Mouse (Mus musculus): ENCODE data around the gene Scly. TPM values are rescaled to one million over a fixed set of nuclear protein-coding genes. Genes with fewer than 3 reads are reported as not detected.

The Scly gene
- polyA plus RNA-seq, 1 experiment from 2014 or later, result 15.0 TPM

DNA sequence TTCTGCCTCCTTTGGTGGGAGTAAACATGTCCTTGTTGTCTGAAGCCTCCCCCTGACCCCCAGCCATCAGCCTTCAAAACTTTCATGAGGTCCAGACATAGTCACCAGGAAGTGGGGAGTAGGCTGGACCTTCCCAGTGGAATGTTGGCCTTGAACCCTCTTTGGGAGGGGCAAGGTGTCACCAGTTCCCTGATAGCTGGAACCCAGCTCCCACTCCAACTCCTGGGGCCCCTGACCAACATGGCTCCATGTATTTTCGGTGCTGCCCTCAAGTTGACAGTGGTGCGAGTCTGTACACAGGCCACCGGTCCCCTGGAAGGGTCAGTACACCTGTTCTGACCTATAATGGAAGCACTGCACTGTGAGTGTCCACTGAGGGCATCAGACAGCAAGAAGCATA, 69.2 kb downstream of the Scly start:
- no peak for ATAC-seq
- no peak overlapping the region for H3K4me2 ChIP-seq (ENCODE audit: low read length)
- peaks cover 7% of the 10 kb centered on the region for H3K4me1 ChIP-seq (ENCODE audit: control insufficient read depth, insufficient read depth, low read depth, low read length)

DNA sequence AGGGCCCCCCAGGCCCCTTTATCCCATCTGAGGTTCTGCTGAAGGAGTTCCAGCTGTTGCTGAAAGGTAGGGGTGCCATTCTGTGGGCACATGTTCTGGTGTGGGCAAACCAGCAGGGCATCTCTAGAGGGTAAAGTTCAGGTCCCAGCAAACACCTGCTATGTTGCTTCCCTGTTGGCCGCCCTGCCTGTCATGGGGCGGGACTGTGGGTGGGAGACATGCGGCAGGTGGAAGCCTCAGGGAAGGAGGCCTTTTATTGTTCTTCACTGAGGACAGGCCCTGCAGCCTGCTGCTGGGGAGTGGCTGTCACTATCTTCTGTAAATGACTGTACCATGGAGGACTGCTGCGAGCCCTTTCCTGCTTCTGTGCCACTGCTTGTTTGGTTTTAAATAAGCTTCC, 71.3 kb downstream of the Scly start:
- H3K9ac ChIP-seq (ENCODE audit: low read depth, low read length), result no peak overlapping the region
- no peak for ATAC-seq
- 55% methylated on average over 4 of the region's 4 CpGs for WGBS
- peaks cover 7% of the 10 kb centered on the region for H3K4me1 ChIP-seq (ENCODE audit: control insufficient read depth, insufficient read depth, low read depth, low read length)
- H3K36me3 ChIP-seq (ENCODE audit: control insufficient read depth, insufficient read depth, low read length), result peaks cover 19% of the 10 kb centered on the region
- H3K4me2 ChIP-seq (ENCODE audit: low read length), result no peak overlapping the region
- H3K27me3 ChIP-seq (replicated peaks; ENCODE audit: control insufficient read depth, insufficient read depth, low read length), result peaks cover 7% of the 10 kb centered on the region
- H3K27ac ChIP-seq (ENCODE audit: low read depth, low read length), result no peak overlapping the region
- no peaks in the 10 kb centered on the region for H3K9me3 ChIP-seq (ENCODE audit: control insufficient read depth, low read length)
- no peak overlapping the region for H3K4me3 ChIP-seq (ENCODE audit: low read length)

More for the DNA sequence above, 69.2 kb downstream of the Scly start:
- H3K27ac ChIP-seq (ENCODE audit: low read depth, low read length), result no peak overlapping the region
- WGBS, result 96% methylated on average over 3 of the region's 3 CpGs
- no peak overlapping the region for H3K9ac ChIP-seq (ENCODE audit: low read depth, low read length)
- peaks cover 8% of the 10 kb centered on the region for H3K36me3 ChIP-seq (ENCODE audit: control insufficient read depth, insufficient read depth, low read length)
- no peaks in the 10 kb centered on the region for H3K9me3 ChIP-seq (ENCODE audit: control insufficient read depth, low read length)
- H3K27me3 ChIP-seq (replicated peaks; ENCODE audit: control insufficient read depth, insufficient read depth, low read length), result peaks cover 7% of the 10 kb centered on the region
- H3K4me3 ChIP-seq (ENCODE audit: low read length), result no peak overlapping the region

DNA sequence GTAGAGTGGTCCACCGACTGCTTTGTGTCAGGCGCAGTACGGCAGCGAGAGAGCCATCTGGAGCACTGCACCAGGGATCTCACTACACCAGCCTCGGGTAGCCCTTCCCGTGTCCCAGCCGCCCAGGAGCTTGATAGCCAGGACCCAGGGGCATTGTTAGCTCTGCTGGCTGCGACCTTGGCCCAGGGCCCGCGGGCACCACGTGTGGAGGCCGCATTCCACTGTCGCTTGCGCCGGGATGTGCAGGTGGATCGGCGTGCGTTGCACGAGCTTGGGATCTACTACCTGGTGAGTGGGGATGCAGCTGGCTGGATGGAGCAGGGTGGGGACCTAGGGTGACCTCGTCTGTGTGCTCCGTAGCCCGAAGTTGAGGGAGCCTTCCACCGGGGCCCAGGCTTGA, 71.9 kb downstream of the Scly start:
- ATAC-seq, result no peak
- Histone ChIP-seq H3K9me3 (ENCODE audit: control insufficient read depth, low read length) (no peaks in the 10 kb centered on the region), H3K27me3 (replicated peaks; ENCODE audit: control insufficient read depth, insufficient read depth, low read length) (peaks cover 7% of the 10 kb centered on the region), H3K4me2 (ENCODE audit: low read length) (no peak overlapping the region), H3K9ac (ENCODE audit: low read depth, low read length) (no peak overlapping the region), H3K36me3 (ENCODE audit: control insufficient read depth, insufficient read depth, low read length) (peaks cover 25% of the 10 kb centered on the region), H3K4me1 (ENCODE audit: control insufficient read depth, insufficient read depth, low read depth, low read length) (peaks cover 7% of the 10 kb centered on the region), H3K4me3 (ENCODE audit: low read length) (no peak overlapping the region), H3K27ac (ENCODE audit: low read depth, low read length) (no peak overlapping the region)
- WGBS, result 86% methylated on average over 23 of the region's 23 CpGs

Other genes starting within 250 kb of the Scly start
- gene Rbm44, start 153.2 kb upstream of the Scly start, polyA plus RNA-seq (2015; fragmentation: Nextera tagmentation; extraction: Ambion mirVana), result 0.28 and 0.60 TPM in 2 replicates
- gene Ramp1, start 118.5 kb upstream of the Scly start, polyA plus RNA-seq (2015; fragmentation: Nextera tagmentation; extraction: Ambion mirVana), result 20.8 and 28.5 TPM in 2 replicates
- gene Ube2f, start 48.0 kb upstream of the Scly start, polyA plus RNA-seq (2015; fragmentation: Nextera tagmentation; extraction: Ambion mirVana), result 59.2 and 60.1 TPM in 2 replicates
- 0.05 and 0.14 TPM in 2 replicates for gene Espnl, start 23.7 kb downstream of the Scly start, polyA plus RNA-seq (2015; fragmentation: Nextera tagmentation; extraction: Ambion mirVana)
- 0.30 and 0.54 TPM in 2 replicates for gene Klhl30, start 52.7 kb downstream of the Scly start, polyA plus RNA-seq (2015; fragmentation: Nextera tagmentation; extraction: Ambion mirVana)
- 0.21 and 0.31 TPM in 2 replicates for gene Erfe, start 68.1 kb downstream of the Scly start, polyA plus RNA-seq (2015; fragmentation: Nextera tagmentation; extraction: Ambion mirVana)
- 140 and 145 TPM in 2 replicates for gene Ilkap, start 100.5 kb downstream of the Scly start, polyA plus RNA-seq (2015; fragmentation: Nextera tagmentation; extraction: Ambion mirVana)
- 138 and 150 TPM in 2 replicates for gene Hes6, start 115.7 kb downstream of the Scly start, polyA plus RNA-seq (2015; fragmentation: Nextera tagmentation; extraction: Ambion mirVana)
- gene Per2, start 161.0 kb downstream of the Scly start, polyA plus RNA-seq (2015; fragmentation: Nextera tagmentation; extraction: Ambion mirVana), result 5.0 and 5.8 TPM in 2 replicates
- 10.4 TPM in 2 replicates for gene Traf3ip1, start 196.3 kb downstream of the Scly start, polyA plus RNA-seq (2015; fragmentation: Nextera tagmentation; extraction: Ambion mirVana)
- gene Asb1, start 242.2 kb downstream of the Scly start, polyA plus RNA-seq (2015; fragmentation: Nextera tagmentation; extraction: Ambion mirVana), result 10.3 and 12.0 TPM in 2 replicates

Measured in hindbrain, embryonic 16.5 days (tissue).